Mouse (Mus musculus) C2C12 (cell line): ENCODE data around the gene Olah.

ENCODE experiments used
- CEBPB ChIP-seq: IDR thresholded peaks from one replicate; pipeline ENCODE4 v1.6.1; 2011; ENCODE audit warnings: low read depth, mild to moderate bottlenecking, control low read depth, moderate library complexity
- CTCF ChIP-seq: IDR thresholded peaks from one replicate; pipeline ENCODE4 v1.5.1; 2011; ENCODE audit not compliant: control insufficient read depth, insufficient read depth, insufficient read length
- FOSL1 ChIP-seq: IDR thresholded peaks from one replicate; pipeline ENCODE4 v1.8.0; 2011; ENCODE audit warnings: mild to moderate bottlenecking, low read length; ENCODE audit not compliant: poor library complexity, insufficient read depth, severe bottlenecking
- MAX ChIP-seq: IDR thresholded peaks from one replicate; pipeline ENCODE4 v1.6.1; 2011; ENCODE audit warnings: mild to moderate bottlenecking, control low read depth
- MYOD1 ChIP-seq: IDR thresholded peaks from one replicate; pipeline ENCODE4 v1.6.1; 2011; ENCODE audit warnings: low read depth; ENCODE audit not compliant: control insufficient read depth, insufficient read length
- MYOG ChIP-seq: IDR thresholded peaks from one replicate; pipeline ENCODE4 v1.6.1; 2011; ENCODE audit not compliant: control insufficient read depth, insufficient read length; ENCODE audit errors: extremely low read depth
- USF1 ChIP-seq: IDR thresholded peaks from one replicate; pipeline ENCODE4 v1.6.1; 2011; ENCODE audit warnings: low read depth, mild to moderate bottlenecking, control low read depth, moderate library complexity

DNA sequence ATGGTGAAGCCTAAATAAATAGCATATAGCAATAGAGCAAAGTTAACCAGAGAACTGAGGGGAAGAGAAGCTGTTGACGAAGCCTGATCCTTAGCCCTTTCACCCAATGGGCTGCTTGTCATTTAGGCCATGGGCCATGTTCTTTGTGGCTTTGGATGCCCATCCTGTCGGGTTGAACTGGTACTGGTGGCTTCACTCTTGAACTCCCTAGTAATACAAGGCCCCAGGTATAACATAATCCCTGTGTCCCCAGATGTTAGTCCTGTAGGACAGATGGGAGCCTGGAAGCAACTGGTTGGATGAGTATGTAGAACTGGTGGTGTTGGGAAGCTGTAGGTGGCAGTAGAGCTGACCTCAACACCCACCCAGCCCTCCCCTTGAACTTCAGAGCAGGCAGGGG is 5.1 kb downstream of the Olah start:
- TF ChIP-seq CTCF (no peak), MYOD1 (no peak), MAX (no peak), USF1 (no peak), MYOG (no peak), CEBPB (no peak), FOSL1 (no peak)
